Mouse (Mus musculus): Measurements from ENCODE around the gene Jarid2.
A peak's percentile ranks its signal among the peaks of the same experiment; 100 is the strongest.

Gene Jarid2

DNA sequence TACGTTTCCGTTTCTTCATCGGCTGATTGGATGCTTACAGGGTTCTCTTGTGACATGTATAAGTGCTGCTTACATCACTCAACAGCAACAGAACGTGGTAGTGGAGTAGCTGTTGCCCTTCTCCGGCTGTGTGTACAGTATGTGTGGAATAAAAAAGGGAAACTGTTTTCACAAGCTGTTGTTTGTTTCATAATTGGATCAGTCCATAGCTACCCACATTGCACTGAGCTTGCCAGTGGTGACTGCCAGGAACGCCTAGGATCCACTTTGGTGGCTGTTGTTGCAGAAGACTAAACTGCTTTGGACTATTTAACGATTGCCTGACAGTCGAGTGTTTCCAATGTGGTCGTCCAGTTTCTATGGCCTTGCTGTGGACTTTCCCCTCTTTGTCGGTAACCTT lies 191.8 kb downstream of the Jarid2 start:
- peak; percentile 29 to 37 for DNase-seq

DNA sequence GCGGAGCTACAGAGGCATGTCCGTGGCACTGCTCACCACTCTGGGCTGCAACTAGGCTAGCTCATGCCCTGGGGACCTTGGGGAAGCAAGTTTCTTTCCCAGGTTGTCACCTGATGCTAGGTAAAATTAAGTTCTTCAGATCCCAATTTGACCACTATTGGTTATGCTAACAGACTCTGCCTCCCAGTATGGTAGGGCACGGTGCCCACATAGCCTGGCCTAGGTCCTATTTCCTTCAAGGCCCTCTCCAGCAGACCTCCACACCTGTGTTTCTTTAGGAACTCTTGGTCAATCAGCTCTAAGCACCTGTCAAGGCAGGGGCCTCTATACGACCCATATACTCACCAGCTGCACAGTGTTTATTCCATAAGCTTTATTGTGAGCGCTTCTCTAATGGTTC lies 192.4 kb downstream of the Jarid2 start:
- peak; percentile 51 for DNase-seq

DNA sequence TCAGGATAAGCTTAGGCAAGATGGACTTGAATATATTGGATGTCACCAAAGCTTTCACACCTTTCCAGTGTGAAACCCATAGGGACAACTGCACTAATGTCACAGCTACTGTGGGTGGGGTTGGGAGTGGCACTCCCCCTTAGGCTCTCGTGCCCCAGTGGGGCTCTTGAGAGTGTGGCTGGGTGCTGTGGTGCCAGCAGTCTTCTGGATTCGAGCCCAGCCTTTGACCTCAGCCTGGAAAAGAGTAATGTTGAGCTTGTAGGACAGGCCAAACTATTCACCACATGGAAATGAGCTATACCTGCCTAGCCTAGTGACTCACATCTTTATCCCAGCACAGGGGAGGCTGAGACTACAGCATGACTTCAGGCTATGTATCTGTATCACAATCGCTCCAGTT lies 194.8 kb downstream of the Jarid2 start:
- DNase-seq, result no peak

DNA sequence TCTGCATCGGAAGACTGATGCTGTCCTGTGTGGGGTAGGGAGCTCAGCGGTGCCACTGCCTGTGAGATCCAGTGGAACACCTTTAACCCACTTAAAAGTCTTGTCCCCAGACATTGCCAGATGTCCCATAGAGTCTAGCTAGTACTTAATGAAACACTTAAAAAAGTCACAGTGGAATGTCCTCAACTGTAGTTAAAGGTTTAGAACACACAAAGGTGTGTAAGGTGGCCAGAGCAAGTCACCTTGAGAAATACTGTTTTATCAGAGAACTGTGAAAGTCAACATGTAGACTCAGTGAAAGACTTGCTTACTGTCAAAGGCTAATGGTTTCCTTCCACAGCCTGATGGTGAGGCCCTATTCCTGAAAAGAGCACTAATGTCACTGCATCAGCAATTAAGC lies 195.9 kb downstream of the Jarid2 start:
- no peak for DNase-seq

DNA sequence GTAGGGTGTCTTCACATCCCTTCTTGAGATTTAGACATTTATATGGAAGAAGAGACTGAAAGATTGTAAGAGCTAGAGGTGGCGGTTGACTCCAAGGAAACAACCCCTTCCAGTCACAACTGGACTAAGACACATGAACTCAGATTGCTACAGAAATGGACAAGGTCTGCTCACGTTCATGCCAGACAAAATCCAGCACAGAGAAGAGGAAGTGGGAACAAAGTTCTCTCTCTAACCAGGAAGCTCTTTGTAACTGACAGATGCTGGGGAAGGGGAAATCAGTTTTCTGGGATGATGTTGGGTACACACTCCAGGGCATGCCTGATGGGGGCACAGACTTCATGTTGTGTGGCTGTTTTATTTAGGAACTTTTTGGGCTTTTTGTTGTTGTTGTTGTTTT lies 197.0 kb downstream of the Jarid2 start:
- no peak for DNase-seq

DNA sequence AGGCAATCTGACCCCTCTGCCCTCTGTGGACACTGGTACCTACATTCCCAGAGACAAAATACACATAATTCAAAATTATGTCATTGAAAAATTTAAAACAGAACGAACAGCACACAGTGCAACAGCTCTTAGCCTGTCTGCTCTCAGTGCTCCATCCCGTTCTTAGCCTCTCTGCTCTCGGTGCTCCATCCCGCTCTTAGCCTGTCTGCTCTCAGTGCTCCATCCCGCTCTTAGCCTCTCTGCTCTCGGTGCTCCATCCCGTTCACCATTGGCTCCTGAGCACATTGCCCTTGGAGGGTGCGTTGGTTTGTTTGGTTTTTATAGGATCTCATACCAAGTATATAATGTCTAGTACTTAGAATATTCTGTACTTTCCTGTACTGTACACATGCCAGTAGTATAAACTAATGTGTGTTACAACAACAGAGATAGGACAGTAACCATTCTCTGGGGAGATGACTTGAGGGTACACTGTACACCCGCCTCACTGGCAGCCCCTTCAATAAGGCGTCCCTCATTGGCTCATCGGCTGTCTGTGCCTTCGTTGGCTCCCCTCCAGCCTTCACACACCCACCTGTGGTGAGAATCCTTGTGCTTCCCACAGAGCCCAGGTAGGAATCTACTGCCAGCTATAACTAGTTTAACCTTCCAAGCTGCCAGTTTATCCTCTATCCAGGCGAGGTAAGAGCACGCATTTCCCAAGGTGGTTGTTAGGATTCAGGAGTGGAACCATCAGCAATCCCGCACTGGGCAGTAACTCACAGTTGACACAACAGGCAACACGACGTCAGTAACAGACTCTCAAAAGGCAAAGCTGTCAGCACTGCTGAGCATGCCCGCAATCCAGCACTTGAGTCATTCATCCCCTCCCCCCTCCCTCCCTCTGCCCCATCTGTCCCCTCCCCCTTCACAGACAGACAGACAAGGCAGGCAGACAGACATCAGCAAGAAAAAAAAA lies 203.3 kb downstream of the Jarid2 start:
- no peak for DNase-seq

DNA sequence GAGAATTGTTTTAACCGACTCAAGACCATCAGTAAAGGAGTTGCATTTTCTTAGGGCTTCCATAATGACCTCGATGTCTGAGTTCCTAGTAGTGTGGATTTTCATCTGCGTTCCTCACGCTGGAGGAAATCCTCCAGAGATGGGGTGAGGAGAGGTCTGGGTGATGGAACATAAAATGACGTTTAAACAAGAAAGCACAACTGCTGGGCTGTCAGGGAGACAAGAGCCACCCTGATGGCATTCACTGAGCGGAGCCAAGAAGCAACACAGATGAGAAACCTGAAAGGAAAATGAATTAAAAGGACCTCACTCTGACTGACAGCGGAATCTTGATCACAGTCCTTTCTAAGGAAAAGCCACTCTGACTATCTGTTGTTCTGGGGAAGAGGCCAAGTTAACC lies 204.3 kb downstream of the Jarid2 start:
- DNase-seq, result no peak

DNA sequence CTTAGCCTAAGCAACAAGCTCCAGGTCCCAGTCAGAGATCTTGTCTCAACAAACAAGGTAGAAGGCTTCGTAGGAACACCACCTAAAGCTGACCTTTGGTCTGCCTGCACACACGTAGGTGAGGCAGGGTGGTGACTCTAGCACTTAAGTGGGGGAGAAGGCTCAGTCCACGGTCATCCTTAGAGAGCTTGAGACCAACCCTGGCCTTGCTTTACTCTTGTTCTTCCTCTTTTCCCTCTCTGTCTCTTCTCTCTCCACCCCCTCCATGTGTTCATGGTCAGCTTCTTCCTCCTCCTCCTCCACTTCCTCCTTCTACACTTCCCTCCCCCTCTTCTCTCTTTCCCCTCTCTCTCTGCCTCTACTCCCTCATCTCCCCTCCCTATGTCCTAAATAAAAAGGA lies 208.4 kb downstream of the Jarid2 start:
- no peak for DNase-seq

DNA sequence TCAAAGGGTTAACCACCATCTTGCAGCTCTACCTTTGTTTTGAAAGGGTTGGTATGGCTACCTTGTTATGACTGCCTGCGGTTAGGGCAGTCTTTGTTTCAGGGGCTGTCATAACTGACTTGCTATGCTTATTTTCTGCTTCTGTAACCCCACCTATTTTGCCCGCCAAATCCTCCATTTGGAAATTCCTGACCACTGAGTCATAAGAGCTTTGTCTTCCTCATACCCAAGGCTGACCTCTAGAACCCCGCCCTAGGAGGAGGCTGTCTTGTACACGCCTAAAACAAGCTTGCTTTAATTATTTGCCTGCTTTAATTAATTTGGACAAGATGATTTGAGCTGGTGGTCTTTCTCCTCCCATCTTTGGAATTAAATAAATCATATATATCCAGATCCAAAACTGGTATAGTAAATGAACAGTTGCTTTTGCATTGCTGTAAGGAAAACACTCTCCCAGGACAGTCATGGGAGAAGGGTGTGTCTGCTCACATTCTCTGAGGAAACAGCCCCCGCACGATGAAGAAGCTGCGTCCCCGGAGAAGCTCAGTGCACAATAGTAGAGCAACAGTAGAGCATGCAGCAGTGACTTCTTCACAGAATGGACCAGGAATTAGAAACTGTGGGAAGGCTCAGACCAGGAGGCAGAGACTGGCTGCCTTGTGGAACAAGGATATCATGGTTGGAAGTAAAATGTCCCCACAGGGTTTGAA lies 210.2 kb downstream of the Jarid2 start:
- DNase-seq, result no peak

DNA sequence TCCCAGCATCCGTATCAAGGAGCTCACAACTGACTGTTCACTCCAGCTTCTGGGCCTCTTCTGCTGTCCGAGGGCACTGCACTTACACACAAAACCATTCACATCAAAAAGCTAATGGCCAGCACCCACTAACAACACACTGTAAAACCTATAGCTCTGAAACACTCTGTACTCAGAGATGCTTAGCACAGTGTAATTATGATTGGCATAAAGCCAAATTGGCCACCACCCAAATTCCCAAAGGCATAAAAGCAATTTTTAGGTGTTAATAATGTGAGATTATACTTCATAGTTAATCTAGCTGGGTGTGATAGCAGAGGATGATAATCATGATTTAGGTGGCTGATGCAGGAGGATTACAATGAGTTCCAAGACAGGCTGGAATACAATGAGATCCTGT lies 214.3 kb downstream of the Jarid2 start:
- no peak for DNase-seq

DNA sequence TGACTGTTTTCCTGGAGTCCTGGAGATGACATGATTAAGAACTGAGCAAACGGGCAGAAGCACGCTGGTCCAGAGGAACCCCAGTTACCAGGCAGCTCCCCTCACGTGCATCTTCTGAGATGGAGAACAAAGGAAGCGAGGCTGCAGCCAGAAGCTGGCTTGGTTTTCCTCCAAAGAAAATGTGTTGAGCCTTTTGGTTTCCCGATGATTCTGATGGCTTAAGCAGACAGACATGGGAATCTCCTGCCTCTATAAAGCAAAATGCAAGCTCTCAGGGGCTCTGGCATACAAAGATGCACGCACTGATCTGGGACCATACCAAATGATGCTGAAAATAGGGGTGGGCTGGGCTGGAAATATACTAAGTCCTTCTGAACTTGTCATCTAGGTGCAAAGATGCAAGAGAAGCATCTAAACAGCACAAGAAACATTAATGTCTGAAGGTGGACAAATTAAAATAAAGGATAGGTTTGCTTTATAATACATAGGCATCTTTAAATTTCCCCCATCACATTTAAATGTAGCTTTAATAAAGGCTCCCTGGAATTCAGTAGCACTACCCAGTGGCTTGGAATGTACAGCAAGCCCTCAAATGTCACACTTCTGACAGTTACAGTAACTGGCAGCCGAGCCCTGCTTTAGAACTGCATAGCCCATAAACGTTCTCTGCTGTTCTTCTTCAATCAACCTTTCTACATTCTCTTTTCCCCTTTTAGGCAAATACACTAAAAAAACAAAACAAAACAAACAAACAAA lies 217.8 kb downstream of the Jarid2 start:
- DNase-seq, result peak; percentile 37 to 45

DNA sequence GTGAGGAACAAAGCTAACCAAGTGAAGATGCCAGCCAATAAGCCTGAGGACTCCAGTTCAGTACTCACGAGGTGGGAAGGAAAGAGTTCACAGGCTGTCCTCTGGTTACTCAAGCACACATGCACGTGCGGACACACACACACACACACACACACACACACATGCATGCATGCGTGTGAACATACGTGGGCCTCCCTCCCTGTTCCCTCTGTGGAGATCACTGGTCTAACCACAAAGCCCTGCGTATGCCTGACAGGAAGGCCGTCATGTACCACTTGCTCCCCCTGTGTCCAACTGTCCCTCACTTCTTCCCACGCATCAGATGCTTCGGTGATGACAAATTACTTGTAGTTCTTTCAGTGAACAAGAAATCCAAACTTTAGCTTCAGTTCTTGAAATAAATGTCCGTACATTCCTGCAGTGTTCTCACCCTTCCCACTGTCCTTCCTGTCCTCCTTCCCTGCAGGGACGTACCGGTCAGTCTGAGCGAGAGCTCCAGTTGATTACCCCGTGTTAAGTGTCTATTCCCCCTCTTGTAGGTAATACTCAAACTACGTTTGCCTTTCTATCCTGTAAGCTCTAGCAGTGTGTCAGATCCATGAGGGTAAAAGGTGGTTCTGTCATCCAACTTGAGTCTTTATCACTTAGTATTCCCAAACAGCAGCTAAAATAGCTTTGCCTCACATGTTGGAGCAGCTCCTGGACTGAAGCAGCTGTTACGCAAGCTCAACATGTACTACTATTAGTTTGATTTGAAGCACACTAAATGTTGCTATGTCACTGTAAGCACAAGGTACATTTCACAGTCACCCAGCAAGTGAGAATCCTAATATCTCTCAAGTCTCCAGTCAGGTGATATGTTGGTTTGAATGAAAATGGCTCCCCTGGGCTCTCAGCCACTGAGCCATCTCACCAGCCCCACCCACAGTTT lies 219.3 kb downstream of the Jarid2 start:
- DNase-seq, result no peak

DNA sequence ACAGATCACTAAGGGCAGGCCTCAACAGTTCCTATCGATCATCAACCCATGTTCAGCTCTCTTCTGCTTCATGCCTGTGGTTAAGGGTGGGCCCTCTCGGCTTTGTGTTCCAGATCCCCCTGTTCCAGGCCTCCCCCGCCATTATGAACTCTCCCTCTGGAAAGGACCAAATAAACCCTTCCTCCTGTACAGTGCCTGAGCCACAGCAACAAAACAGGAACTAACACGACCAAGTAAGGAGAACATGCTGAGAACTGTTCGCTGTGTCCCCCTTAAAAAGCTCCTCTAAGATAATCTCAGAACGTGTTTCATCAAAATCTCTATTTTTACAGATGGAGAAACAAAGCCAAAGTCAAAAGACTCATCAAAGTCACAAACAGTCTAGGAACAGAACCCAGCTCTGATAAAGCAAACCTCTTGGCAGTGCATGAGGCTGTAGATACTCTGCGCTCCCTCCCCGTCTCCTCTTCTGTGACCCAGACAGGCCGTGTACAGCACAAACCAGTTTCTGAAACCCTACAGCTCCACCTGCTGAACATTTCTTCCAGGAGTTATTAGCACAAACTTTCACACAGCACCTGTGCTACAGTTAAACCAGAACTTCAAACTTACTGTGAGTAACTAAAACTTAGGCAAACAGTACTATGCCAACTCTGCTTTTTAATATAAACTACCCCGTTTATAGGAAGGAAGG lies 223.3 kb downstream of the Jarid2 start:
- peak; percentile 35 to 49 for DNase-seq

DNA sequence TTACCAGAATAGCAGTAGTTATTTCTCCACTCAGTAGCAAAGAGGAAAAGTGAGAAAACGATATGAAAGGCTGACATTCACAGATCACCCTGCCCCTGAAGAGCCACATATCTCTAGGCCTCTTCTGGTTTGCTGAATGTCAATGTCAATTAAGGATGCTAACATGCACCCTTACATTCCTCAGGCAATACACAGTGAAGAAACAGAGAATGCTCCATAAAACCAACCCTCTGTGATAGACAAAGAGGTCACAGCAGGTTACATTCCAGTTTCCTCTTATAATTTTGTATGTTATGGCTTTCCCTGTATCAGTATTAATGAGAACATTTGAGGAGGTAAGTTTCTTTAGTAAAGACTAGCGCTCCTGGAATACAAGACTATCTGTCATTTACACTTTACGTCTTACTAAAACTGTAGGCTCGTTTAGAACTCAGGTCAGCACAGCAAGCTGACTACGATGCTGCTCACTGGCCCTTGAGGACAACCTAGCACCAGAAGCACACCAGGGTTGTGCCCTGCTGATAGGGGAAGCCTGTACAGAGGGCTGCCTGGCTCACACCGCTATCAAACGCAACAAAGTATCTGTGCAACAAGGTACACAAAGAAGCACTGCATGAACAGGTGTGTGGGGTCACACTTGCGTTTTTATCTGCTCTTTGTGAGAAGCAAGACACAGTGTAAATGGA lies 224.4 kb downstream of the Jarid2 start:
- DNase-seq, result no peak

DNA sequence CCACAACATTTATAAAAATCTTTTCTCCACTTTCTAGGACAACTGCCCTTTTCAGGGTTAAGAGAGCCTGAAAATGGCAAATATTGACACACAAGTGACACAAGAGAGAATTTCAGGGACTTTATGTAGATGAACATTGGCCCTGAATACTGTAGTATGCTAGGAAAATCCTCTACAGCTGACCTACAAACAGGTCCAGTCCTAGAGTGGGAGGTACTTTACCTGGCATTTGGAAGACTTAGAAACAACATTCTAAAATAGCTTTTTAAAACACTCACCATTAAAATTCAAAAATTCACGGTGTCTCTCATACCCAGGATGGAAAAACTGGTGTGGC lies 224.9 kb downstream of the Jarid2 start:
- DNase-seq, result no peak

DNA sequence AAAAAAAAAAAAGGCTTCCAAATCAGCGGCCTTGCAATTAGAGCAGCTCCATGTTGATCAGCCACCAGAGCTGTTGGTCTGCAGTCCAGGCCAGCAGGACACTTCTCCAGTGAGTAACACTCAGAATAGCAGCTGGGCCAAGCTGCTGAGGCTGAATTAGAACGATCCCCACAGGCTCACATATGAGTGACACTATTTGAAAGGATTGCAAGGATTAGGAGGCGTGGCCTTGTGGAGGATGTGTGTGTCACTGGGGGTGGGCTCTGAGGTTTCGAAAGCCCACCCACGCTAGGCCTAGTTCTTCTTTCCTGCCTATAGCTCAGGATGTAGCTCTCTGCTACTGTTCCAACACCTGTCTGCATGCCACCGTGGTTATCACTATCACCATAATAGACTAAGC lies 226.5 kb downstream of the Jarid2 start:
- no peak for DNase-seq

DNA sequence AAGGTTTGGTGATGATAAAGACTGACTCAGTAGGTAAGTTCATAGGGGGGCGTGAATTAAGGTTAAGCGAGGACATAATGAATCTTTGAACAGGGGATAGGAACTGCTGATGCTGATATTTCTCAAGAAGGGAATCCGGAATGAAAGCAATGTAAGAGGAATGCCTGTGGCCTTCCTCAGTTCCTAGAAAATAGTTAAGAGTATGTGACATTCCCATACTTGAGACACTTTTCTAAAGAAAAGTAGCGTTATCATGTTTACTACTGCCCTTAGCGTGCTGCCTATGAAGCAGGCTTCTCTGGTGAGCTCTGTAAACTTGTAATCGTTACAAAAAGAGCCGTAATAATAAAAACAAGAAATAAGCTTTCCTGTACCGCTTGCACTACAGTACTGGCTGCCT lies 227.8 kb downstream of the Jarid2 start:
- no peak for DNase-seq

DNA sequence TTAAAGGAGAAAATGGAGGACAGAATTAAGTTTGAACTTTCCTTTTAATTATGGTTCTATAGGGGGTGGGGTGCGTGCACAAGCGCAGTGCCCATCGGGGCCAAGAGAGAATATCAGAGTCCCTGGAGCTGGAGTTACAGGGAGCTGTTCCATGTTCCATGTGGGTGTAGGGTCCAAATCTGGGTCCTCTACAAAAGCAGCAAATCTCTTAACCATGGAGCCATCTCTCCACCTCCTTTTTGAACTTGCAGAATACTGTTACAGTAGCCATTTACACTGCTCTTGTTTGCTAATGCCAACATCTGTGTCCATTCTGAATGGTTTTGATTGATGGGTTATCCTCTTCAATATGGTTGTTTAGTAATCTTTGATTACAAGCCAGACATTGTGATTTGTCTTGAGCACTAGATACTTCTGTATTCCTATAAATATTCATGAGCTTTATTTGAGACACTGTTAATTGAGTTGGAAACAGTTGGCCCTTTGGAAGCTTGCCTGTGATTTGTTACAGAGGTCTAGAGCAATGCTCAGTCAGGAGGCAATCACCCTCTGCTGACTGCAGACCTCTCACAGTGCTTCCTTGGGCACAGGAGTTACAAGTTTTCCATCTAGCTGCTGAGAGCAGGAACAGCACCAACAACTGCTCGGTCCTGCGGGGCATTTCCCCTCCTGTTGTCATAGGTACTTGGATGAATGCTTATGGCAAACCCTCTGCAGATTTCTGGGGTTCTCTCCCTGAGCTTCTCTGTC lies 231.4 kb downstream of the Jarid2 start:
- peak in 1 of 2 experiments; percentile 26 for DNase-seq
